Mouse (Mus musculus): ENCODE results near the gene Spata4. TPM values are rescaled to one million over a fixed set of nuclear protein-coding genes. Genes with fewer than 3 reads are reported as not detected.

Spata4 gene
- 25.1 TPM for polyA plus RNA-seq (2014; fragmentation: Illumina TruSeq; extraction: RNeasy Lipid Tissue Mini Kit (QIAGEN cat#74804); ENCODE audit: low read depth, low replicate concordance)

DNA sequence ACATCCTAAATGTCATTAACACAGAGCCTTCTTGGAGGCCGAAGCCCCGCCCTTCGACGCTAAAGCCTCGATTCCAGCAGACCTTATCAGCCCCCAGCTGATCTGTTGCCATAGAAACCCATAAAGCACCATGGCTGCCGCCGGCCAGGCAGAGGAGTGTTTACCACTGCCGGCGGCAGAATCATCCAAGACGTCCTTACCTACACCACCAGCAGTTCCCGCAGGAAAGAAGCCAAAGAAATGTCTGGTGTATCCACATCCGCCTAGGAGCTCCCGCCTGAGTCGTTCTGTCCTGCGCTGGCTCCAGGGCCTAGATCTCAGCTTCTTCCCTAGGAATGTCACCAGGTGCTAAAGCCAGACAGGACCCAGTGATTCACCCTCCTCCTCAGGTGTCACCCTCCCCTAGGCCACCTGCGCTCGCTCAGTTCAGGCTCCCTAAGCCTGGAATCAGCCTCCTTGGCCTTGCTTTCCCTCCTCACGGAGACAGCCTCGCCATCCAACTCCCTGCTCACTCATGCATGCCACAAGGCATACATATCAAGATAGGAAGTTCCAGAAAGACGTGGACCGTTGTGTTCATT, at the start of gene Spata4:
Gene Spata4, plus strand, starts transcription at position 111 of the 581 bp plus-strand sequence.

Other genes starting within 250 kb of the Spata4 start
- gene Asb5, start 71.2 kb upstream of the Spata4 start, polyA plus RNA-seq (2014; fragmentation: Illumina TruSeq; extraction: RNeasy Lipid Tissue Mini Kit (QIAGEN cat#74804); ENCODE audit: low read depth, low replicate concordance) = 1.2 TPM
- gene Spcs3, start 70.8 kb upstream of the Spata4 start, polyA plus RNA-seq (2014; fragmentation: Illumina TruSeq; extraction: RNeasy Lipid Tissue Mini Kit (QIAGEN cat#74804); ENCODE audit: low read depth, low replicate concordance) = 67.3 TPM